Mouse (Mus musculus) thymus, postnatal 4 days (tissue): ENCODE results near the gene Syt7.

Experiments used
- DNase-seq: peaks from one replicate; pipeline ENCODE4 v3.0.0; 2021

Syt7 gene

GRCm38 (mm10) chr19:10389391-10390098, 655 bp downstream of the Syt7 start:
- DNase-seq = no peak

- DNase-seq = no peak
Observed at GRCm38 (mm10) chr19:10390099-10390680, 1.3 kb downstream of the Syt7 start.

- DNase-seq = no peak
Observed at GRCm38 (mm10) chr19:10391028-10391427, 2.1 kb downstream of the Syt7 start.

- DNase-seq = no peak
Observed at GRCm38 (mm10) chr19:10391995-10392394, 3.1 kb downstream of the Syt7 start.

GRCm38 (mm10) chr19:10393471-10393870, 4.6 kb downstream of the Syt7 start:
- DNase-seq = no peak

- no peak for DNase-seq
Observed at GRCm38 (mm10) chr19:10393874-10394500, 5.1 kb downstream of the Syt7 start.

- no peak for DNase-seq
Observed at GRCm38 (mm10) chr19:10395174-10395573, 6.3 kb downstream of the Syt7 start.

GRCm38 (mm10) chr19:10396962-10397361, 8.1 kb downstream of the Syt7 start:
- no peak for DNase-seq

- DNase-seq = no peak
Observed at GRCm38 (mm10) chr19:10397479-10398153, 8.7 kb downstream of the Syt7 start.

- no peak for DNase-seq
Observed at GRCm38 (mm10) chr19:10398296-10398695, 9.4 kb downstream of the Syt7 start.

- DNase-seq = peak; percentile 74
Observed at GRCm38 (mm10) chr19:10402771-10403494, 14.0 kb downstream of the Syt7 start.

GRCm38 (mm10) chr19:10403593-10404380, 14.9 kb downstream of the Syt7 start:
- no peak for DNase-seq

GRCm38 (mm10) chr19:10404424-10404823, 15.5 kb downstream of the Syt7 start:
- no peak for DNase-seq

- no peak for DNase-seq
Observed at GRCm38 (mm10) chr19:10404911-10405310, 16.0 kb downstream of the Syt7 start.

- peak; percentile 42 for DNase-seq
Observed at GRCm38 (mm10) chr19:10413701-10414242, 24.9 kb downstream of the Syt7 start.

GRCm38 (mm10) chr19:10415508-10415907, 26.6 kb downstream of the Syt7 start:
- DNase-seq = no peak

- no peak for DNase-seq
Observed at GRCm38 (mm10) chr19:10416889-10417288, 28.0 kb downstream of the Syt7 start.

- DNase-seq = no peak
Observed at GRCm38 (mm10) chr19:10417436-10417835, 28.5 kb downstream of the Syt7 start.

GRCm38 (mm10) chr19:10421986-10422976, 33.4 kb downstream of the Syt7 start:
- DNase-seq = peak; percentile 22

- no peak for DNase-seq
Observed at GRCm38 (mm10) chr19:10424751-10425150, 35.9 kb downstream of the Syt7 start.
